Mouse (Mus musculus): ENCODE results near the gene Cspg4. TPM values are rescaled to one million over a fixed set of nuclear protein-coding genes. Genes with fewer than 3 reads are reported as not detected.
A peak's percentile ranks its signal among the peaks of the same experiment; 100 is the strongest.
"Not testable (repeated sequence)": the region's sequence is repeated elsewhere in the genome, so short reads cannot be mapped to it uniquely, and the experiment has no call there.

Cspg4 gene
- polyA plus RNA-seq, 1 experiment: 7.7 TPM

GRCm38 (mm10) chr9:56917131-56917530 is 52.3 kb downstream of the Cspg4 start:
- no peak for DNase-seq (ENCODE audit: low read depth, low spot score)
- 94% methylated on average over 2 of the region's 2 CpGs for WGBS

- WGBS: 95% methylated on average over 13 of the region's 13 CpGs
- no peak for DNase-seq (ENCODE audit: low read depth, low spot score)
These were observed 53.6 kb downstream of the Cspg4 start for GRCm38 (mm10) chr9:56918466-56918865.

- WGBS: 85% methylated on average over 4 of the region's 4 CpGs
- no peak for DNase-seq (ENCODE audit: low read depth, low spot score)
These were observed 57.9 kb downstream of the Cspg4 start for GRCm38 (mm10) chr9:56922746-56923145.

GRCm38 (mm10) chr9:56923841-56924650 is 59.2 kb downstream of the Cspg4 start:
- WGBS: 18% methylated on average over 8 of the region's 8 CpGs

GRCm38 (mm10) chr9:56924651-56925027 is 59.8 kb downstream of the Cspg4 start:
- DNase-seq (ENCODE audit: low read depth, low spot score): no peak
- 10% methylated on average over 7 of the region's 7 CpGs for WGBS

More at GRCm38 (mm10) chr9:56923841-56924650, 59.2 kb downstream of the Cspg4 start:
- no peak for DNase-seq (ENCODE audit: low read depth, low spot score)

GRCm38 (mm10) chr9:56925291-56926024 is 60.6 kb downstream of the Cspg4 start:
- 83% methylated on average over 26 of the region's 26 CpGs for WGBS

GRCm38 (mm10) chr9:56926025-56926360 is 61.2 kb downstream of the Cspg4 start:
- no peak for DNase-seq (ENCODE audit: low read depth, low spot score)
- 94% methylated on average over 10 of the region's 10 CpGs for WGBS

More at GRCm38 (mm10) chr9:56925291-56926024, 60.6 kb downstream of the Cspg4 start:
- no peak for DNase-seq (ENCODE audit: low read depth, low spot score)

- 85% methylated on average over 10 of the region's 10 CpGs for WGBS
- DNase-seq (ENCODE audit: low read depth, low spot score): no peak
These were observed 61.6 kb downstream of the Cspg4 start for GRCm38 (mm10) chr9:56926387-56926786.

GRCm38 (mm10) chr9:56927191-56928012 is 62.6 kb downstream of the Cspg4 start:
- no peak for DNase-seq (ENCODE audit: low read depth, low spot score)
- WGBS: under 1% methylated on average over 35 of the region's 35 CpGs

- DNase-seq (ENCODE audit: low read depth, low spot score): no peak
- under 1% methylated on average over 50 of the region's 50 CpGs for WGBS
These were observed 63.4 kb downstream of the Cspg4 start, which contains the start of gene Snx33 for GRCm38 (mm10) chr9:56928041-56928811. Snx33 (minus strand) TSS chr9:56928371.

- 49% methylated on average over 4 of the region's 4 CpGs for WGBS
These were observed 64.7 kb downstream of the Cspg4 start for GRCm38 (mm10) chr9:56929496-56929895.

GRCm38 (mm10) chr9:56930556-56930955 is 65.7 kb downstream of the Cspg4 start:
- WGBS: 84% methylated on average over 1 of the region's 1 CpGs
- no peak for DNase-seq (ENCODE audit: low read depth, low spot score)

More at GRCm38 (mm10) chr9:56929496-56929895, 64.7 kb downstream of the Cspg4 start:
- DNase-seq (ENCODE audit: low read depth, low spot score): no peak

GRCm38 (mm10) chr9:56936861-56937222 is 72.0 kb downstream of the Cspg4 start:
- DNase-seq (ENCODE audit: low read depth, low spot score): no peak
- WGBS: 11% methylated on average over 6 of the region's 6 CpGs

GRCm38 (mm10) chr9:56937223-56938160 is 72.7 kb downstream of the Cspg4 start, which contains the start of gene Imp3:
Imp3 (plus strand) TSS chr9:56937475.
- under 1% methylated on average over 73 of the region's 73 CpGs for WGBS
- peak; percentile 97 for DNase-seq (ENCODE audit: low read depth, low spot score)

GRCm38 (mm10) chr9:56938374-56938773 is 73.5 kb downstream of the Cspg4 start:
- under 1% methylated on average over 7 of the region's 7 CpGs for WGBS
- no peak for DNase-seq (ENCODE audit: low read depth, low spot score)

- WGBS: 33% methylated on average over 3 of the region's 3 CpGs
- DNase-seq (ENCODE audit: low read depth, low spot score): not testable (repeated sequence)
These were observed 82.6 kb downstream of the Cspg4 start for GRCm38 (mm10) chr9:56947481-56947880.

- DNase-seq (ENCODE audit: low read depth, low spot score): not testable (repeated sequence)
- WGBS: 19% methylated on average over 5 of the region's 5 CpGs
These were observed 83.9 kb downstream of the Cspg4 start for GRCm38 (mm10) chr9:56948699-56949098.

All from large intestine, adult 2 months (tissue).